Mouse (Mus musculus) mouse embryonic stem cell (cell line): ENCODE measurements at regions not wholly inside any gene's neighbourhood (a gene's known extent, or its start where the extent isn't known, plus 50 kb on each side); places are given as distances from the start of the nearest gene placed in this dataset.

Source experiments
- in situ Hi-C, 2 experiments: fragments of 300-500 bp; cut with MboI; formaldehyde crosslinking; loops; 1 replicate in 1 of 2; 3 replicates in 1 of 2; pipeline ENCODE4 v1.14.3; 2019 to 2020; ENCODE audit warnings: low sequenced_read_pairs in 2 of 2, low pct_unique_long_range_greater_than_20kb in 1 of 2, mixed read lengths in 1 of 2; ENCODE audit not compliant: unreplicated experiment in 1 of 2

- in situ Hi-C loops = no loop called here
These were observed 229.5 kb upstream of the Mamld1 start for GRCm38 (mm10) chrX:70820518-70820917.

DNA sequence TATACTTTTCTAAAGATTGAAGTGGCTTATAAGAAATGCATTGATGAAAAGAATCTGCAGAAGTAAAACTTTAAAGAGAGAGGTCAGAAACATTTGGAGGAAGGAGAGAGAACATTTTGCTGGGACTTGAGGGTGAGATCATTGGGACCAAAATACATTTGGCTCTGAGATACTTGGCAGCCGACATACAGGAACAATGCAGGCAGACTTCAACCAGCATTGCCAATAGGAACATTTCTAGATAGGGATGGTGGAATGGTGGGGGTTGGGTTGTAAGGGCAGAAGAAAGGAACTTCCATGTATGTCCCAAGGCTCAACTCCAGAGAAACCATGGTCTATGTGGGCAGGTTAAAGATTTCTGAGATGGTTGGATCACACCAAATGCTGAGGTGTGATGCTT lies 232.3 kb upstream of the Mamld1 start:
- in situ Hi-C loops = no loop called here

DNA sequence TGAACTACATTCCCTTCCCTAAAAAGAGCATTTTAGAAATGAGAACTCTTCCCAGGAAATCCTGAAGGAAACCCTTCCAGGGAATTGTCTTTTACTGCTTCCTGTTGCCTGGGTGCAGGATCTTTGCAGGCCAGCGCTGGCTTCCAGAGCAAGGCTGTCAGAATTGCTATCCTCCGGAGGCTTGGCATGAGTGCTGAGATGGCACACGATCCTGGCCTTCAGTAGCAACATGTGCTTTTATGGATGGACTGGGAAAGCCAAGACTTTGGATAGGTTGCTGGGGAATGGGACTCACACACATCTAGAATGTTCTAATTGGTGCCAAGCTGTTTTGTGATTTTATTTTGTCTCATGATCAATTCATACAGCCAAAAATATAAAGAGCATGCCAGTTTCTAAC lies 233.4 kb upstream of the Mamld1 start:
- in situ Hi-C loops = no loop called here

- in situ Hi-C loops = no loop called here
These were observed 258.3 kb upstream of the Mamld1 start for GRCm38 (mm10) chrX:70791796-70792195.

- in situ Hi-C loops = no loop called here
These were observed 285.9 kb upstream of the Tmem185a start for GRCm38 (mm10) chrX:70762862-70763261.

- in situ Hi-C loops = loop anchor here in 1 of 2 experiments (25.0 kb wide), 1 partner anchor 126 kb away; no protein-coding TSS in a partner anchor
These were observed 236.1 kb upstream of the Tmem185a start for GRCm38 (mm10) chrX:70713004-70713604.

DNA sequence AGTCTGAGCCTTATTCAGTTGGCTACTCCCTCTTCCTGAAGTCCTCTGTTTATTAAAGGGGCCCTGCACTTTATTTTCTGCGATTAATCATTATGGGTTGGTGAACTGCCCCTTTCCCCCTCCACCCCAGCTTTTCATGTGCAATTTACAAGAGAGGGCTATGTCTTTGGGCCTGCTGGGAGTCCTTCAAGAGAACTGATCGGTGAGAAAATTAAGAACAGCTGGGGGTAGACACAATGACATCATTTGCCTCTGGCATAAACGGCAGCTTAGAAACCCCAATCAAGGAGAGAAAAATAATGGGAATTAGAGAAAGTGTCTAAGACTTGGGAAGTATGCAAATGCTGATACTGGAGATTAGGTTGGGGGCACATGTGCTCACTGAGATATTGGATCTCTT lies 205.2 kb upstream of the Tmem185a start:
- in situ Hi-C loops = no loop called here

DNA sequence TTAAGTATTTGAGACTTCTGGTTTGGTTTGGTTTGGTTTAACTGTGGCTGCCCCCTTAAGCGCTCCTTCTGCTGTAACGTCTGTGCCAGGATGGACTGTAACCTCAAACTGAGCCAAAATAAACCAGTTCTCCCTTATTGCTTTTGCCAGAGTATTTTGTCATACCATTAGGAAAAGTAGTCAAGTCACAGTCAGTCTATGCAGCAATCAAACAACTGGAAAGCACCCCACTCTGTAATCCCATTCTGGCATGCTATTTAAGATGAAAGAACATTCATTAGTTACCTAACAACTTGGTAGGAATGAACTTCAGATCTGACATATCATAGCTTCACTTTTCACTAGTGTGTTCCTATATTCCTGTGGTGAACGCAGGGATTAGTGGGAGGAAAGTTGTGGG lies 190.1 kb upstream of the Tmem185a start:
- in situ Hi-C loops = no loop called here
